Comparison of ENCODE assay signal across 17 mouse cellular contexts in the genomic region with DNA sequence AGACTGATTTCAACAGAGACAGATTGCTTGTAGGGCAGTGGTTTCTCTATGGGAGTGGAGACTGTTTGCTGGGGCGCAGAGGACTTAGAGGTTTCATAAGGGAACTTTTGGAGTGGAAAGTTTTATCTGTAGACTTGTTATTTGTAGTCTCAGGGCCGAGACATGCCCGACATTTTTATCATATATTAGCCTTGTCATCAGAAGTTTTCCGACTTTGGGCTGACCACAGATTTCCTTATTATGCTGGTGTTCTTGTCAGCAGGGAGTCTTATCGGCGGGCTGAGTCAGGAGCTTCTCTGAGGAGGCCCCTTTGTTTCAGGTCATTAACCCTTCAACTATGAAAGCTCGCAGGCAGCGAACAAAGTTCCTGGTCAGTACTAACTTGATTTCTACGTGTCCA. TPM values are rescaled to one million over a fixed set of nuclear protein-coding genes. Genes with fewer than 3 reads are reported as not detected.
DNase-seq lines count a peak whose midpoint lies in the region; ATAC-seq and TF ChIP-seq lines count a peak whose summit lies in the region.
"Had no signal": no experiment of that assay in that cellular context is flagged by ENCODE, and none has a peak within 500 bp of the region (broad histone marks: within the 10 kb centered on the region; RNA-seq: fewer than 3 reads in every experiment).

No protein-coding gene starts in this region.

- H3K4me1 ChIP-seq in MEL (ENCODE audit: control insufficient read depth in 1 of 2, insufficient read depth in 2 of 2, low read length in 2 of 2), result peaks cover 0 to 7% of the 10 kb centered on the region in 2 experiments; a peak in 1 of 4 replicates
- H3K4me1 ChIP-seq in intestine, embryonic 15.5 days (replicated peaks), result peaks cover 18% of the 10 kb centered on the region; the same call in 1 of the 2 replicates
- H3K4me1 ChIP-seq: embryonic facial prominence, embryonic 10.5 days had no signal

- H3K4me3 ChIP-seq in MEL (ENCODE audit: control insufficient read depth in 1 of 2, insufficient read depth in 1 of 2, low read depth in 2 of 2, low read length in 2 of 2), result no peak overlapping the region
- no peak overlapping the region for H3K4me3 ChIP-seq in intestine, embryonic 15.5 days (replicated peaks)
- H3K4me3 ChIP-seq: embryonic facial prominence, embryonic 10.5 days; heart, adult 2 months; limb, embryonic 13.5 days had no signal

- H3K36me3 ChIP-seq in MEL (ENCODE audit: control insufficient read depth in 1 of 2, insufficient read depth in 2 of 2, low read length in 2 of 2), result peaks cover 0 to 6% of the 10 kb centered on the region in 2 experiments; a peak in 2 of 4 replicates
- no peaks in the 10 kb centered on the region for H3K36me3 ChIP-seq in intestine, embryonic 15.5 days
- H3K36me3 ChIP-seq: embryonic facial prominence, embryonic 10.5 days; limb, embryonic 13.5 days had no signal

- no peak overlapping the region for H3K27ac ChIP-seq in MEL (ENCODE audit: control insufficient read depth, low read depth, low read length)
- H3K27ac ChIP-seq in intestine, embryonic 15.5 days, result peak overlapping the region; percentile 68
- H3K27ac ChIP-seq: embryonic facial prominence, embryonic 10.5 days; heart, adult 2 months; hindbrain, postnatal 0 days; limb, embryonic 13.5 days had no signal

- no peak overlapping the region for H3K9ac ChIP-seq in MEL (ENCODE audit: control insufficient read depth, low read depth, low read length, poor library complexity, severe bottlenecking)
- no peak overlapping the region for H3K9ac ChIP-seq in intestine, embryonic 15.5 days
- H3K9ac ChIP-seq: limb, embryonic 13.5 days had no signal

- TF ChIP-seq CTCF in MEL (IDR thresholded peaks at IDR 0.05 in 2 of 3, conservative IDR thresholded peaks at IDR 0.05 in 1 of 3; ENCODE audit: control insufficient read depth in 1 of 3, insufficient read depth in 1 of 3, low read depth in 2 of 3, low read length in 3 of 3, poor library complexity in 1 of 3, severe bottlenecking in 1 of 3), result no peak

- peak in 1 of 2 experiments; percentile 28; a peak in 1 of 4 replicates for TF ChIP-seq EP300 in MEL (IDR thresholded peaks at IDR 0.05; ENCODE audit: low read depth in 1 of 2, low read length in 2 of 2)

- no peaks in the 10 kb centered on the region for H3K79me2 ChIP-seq in MEL (ENCODE audit: control insufficient read depth, insufficient read depth, low read length, poor library complexity)

- no peak for TF ChIP-seq RAD21 in MEL (IDR thresholded peaks at IDR 0.05; ENCODE audit: low read depth, low read length)

- H3K9me3 ChIP-seq in MEL (replicated peaks; ENCODE audit: insufficient read depth, low read length), result no peaks in the 10 kb centered on the region
- H3K9me3 ChIP-seq in intestine, embryonic 15.5 days, result no peaks in the 10 kb centered on the region
- H3K9me3 ChIP-seq: embryonic facial prominence, embryonic 10.5 days; limb, embryonic 13.5 days had no signal

- WGBS in intestine, embryonic 15.5 days, result 74% methylated on average over 9 of the region's 9 CpGs

- no peak overlapping the region for H3K4me2 ChIP-seq in intestine, embryonic 15.5 days (replicated peaks)
- H3K4me2 ChIP-seq: limb, embryonic 13.5 days had no signal

- 0 out of 4 replicates have a peak, but pooled peaks cover 0 to 1% of the 10 kb centered on the region in 2 experiments for H3K27me3 ChIP-seq in MEL (ENCODE audit: control insufficient read depth in 1 of 2, insufficient read depth in 2 of 2, low read length in 2 of 2)
- no peaks in the 10 kb centered on the region for H3K27me3 ChIP-seq in intestine, embryonic 15.5 days (replicated peaks)
- H3K27me3 ChIP-seq: limb, embryonic 13.5 days had no signal

- 0 out of 2 replicates have a peak, but pooled peaks have one; percentile 29 for ATAC-seq in intestine, embryonic 15.5 days
- peak; percentile 78 for ATAC-seq in megakaryocyte progenitor cell, adult 5-6 weeks (replicated peaks; ENCODE audit: poor library complexity)
- ATAC-seq: hindbrain, postnatal 0 days; midbrain, embryonic 16.5 days had no signal

- no peak for TF ChIP-seq POLR2A in MEL (IDR thresholded peaks at IDR 0.05; ENCODE audit: control insufficient read depth in 1 of 2, insufficient read depth in 1 of 2, low read depth in 1 of 2, low read length in 2 of 2, poor library complexity in 1 of 2)

- intact Hi-C loops in left cerebral cortex, postnatal 4 days (cut with DNase I), result no loop called here
- intact Hi-C loops in heart, postnatal 25 days (cut with DNase I), result no loop called here

- DNase-seq in 416B (ENCODE audit: low read depth) (peak; percentile 51), MEL (ENCODE audit: low read depth, low spot score) (peak; percentile 27)
- DNase-seq in embryo, embryonic 9.5 days (ENCODE audit: extremely low spot score), result no peak
- DNase-seq in left cerebral cortex, postnatal 4 days, result no peak
- no peak for DNase-seq in heart, postnatal 25 days (ENCODE audit: low spot score)
- DNase-seq in gastrocnemius, adult 18-20 months (ENCODE audit: low spot score), result no peak
- DNase-seq: adrenal gland, postnatal 10 days; cerebellum, postnatal 10 days; heart, adult 2 months; kidney, postnatal 25 days; thymus, postnatal 36 days had no signal

TF ChIP-seq in MEL, 35 proteins besides CTCF, POLR2A, EP300 and RAD21:
- TF ChIP-seq ETS1 (IDR thresholded peaks at IDR 0.05; ENCODE audit: low read depth, low read length), result peak; percentile 5; the same call in 1 of the 2 replicates
- TF ChIP-seq RCOR1 (IDR thresholded peaks at IDR 0.05; ENCODE audit: low read depth, low read length), result 0 out of 2 replicates have a peak, but pooled peaks have one; percentile 16
- no peak for TF ChIP-seq MAFK (IDR thresholded peaks at IDR 0.05; ENCODE audit: borderline replicate concordance, low read depth, low read length)
- TF ChIP-seq GATA1 (IDR thresholded peaks at IDR 0.05; ENCODE audit: low read depth, low read length), result peak; percentile 43; the same call in 1 of the 2 replicates
- TF ChIP-seq TAL1 (IDR thresholded peaks at IDR 0.05; ENCODE audit: low read length), result no peak
- TF ChIP-seq KAT2A (conservative IDR thresholded peaks at IDR 0.05; ENCODE audit: low read depth, low read length), result no peak

RNA-seq across cellular contexts. Expression of gene Plac8, which starts 35.8 kb away (rescaled TPM):
- 4.9 and 7.1 TPM in 2 replicates for total RNA-seq in MEL (2012; rRNA removed)
- polyA plus RNA-seq in MEL (2012; ENCODE audit: insufficient read depth in 1 of 2, insufficient read length in 2 of 2, low read depth in 1 of 2, low replicate concordance in 2 of 2, missing spikeins in 1 of 2), result 10 to 100 TPM in 1 of 2 experiments, not detected in 1; 10.6 TPM
- polyA plus RNA-seq in intestine, embryonic 15.5 days (2015; fragmentation: Nextera tagmentation; extraction: Ambion mirVana), result 349 and 408 TPM in 2 replicates
- 4,454 and 4,759 TPM in 2 replicates for total RNA-seq in megakaryocyte progenitor cell, adult 5-6 weeks (2015)
- total RNA-seq in megakaryocyte progenitor cell, adult 5-6 weeks (2017), result 3,425 and 3,832 TPM in 2 replicates
- 1 to 10 TPM in 1 of 2 experiments, not detected in 1; 1.9 TPM for total RNA-seq in left cerebral cortex, postnatal 4 days (2021)
- 1 to 10 TPM in 1 of 2 experiments, under 1 TPM in 1; 0.36 to 1.4 TPM for total RNA-seq in heart, postnatal 25 days (2021)
- total RNA-seq in gastrocnemius, adult 18-20 months (2021), result under 1 TPM in 1 of 2 experiments, not detected in 1; 0.80 TPM

Comparison
In these comparisons a context has a peak if more than half of its experiments do, and no peak if none do; other contexts are left out.
1. DNase-seq: peak in 416B (single experiment) and MEL (single experiment); none in embryo, embryonic 9.5 days (single experiment), left cerebral cortex, postnatal 4 days (single experiment), heart, postnatal 25 days (single experiment) and gastrocnemius, adult 18-20 months (single experiment).
2. RNA of gene Plac8, which starts 35.8 kb away (total RNA-seq): 3,425 to 4,759 TPM in megakaryocyte progenitor cell, adult 5-6 weeks; 4.9 to 7.1 TPM in MEL, 1.9 TPM in left cerebral cortex, postnatal 4 days, 0.36 to 1.4 TPM in heart, postnatal 25 days and 0.80 TPM in gastrocnemius, adult 18-20 months; every median in the first group is over 100 times any median in the second.